Mouse (Mus musculus): ENCODE results near the gene Rimbp2. TPM values are rescaled to one million over a fixed set of nuclear protein-coding genes. Genes with fewer than 3 reads are reported as not detected.
"Not testable (repeated sequence)": the region's sequence is repeated elsewhere in the genome, so short reads cannot be mapped to it uniquely, and the experiment has no call there.

Gene Rimbp2
- polyA plus RNA-seq, 1 experiment from 2014 or later = 3.4 TPM

DNA sequence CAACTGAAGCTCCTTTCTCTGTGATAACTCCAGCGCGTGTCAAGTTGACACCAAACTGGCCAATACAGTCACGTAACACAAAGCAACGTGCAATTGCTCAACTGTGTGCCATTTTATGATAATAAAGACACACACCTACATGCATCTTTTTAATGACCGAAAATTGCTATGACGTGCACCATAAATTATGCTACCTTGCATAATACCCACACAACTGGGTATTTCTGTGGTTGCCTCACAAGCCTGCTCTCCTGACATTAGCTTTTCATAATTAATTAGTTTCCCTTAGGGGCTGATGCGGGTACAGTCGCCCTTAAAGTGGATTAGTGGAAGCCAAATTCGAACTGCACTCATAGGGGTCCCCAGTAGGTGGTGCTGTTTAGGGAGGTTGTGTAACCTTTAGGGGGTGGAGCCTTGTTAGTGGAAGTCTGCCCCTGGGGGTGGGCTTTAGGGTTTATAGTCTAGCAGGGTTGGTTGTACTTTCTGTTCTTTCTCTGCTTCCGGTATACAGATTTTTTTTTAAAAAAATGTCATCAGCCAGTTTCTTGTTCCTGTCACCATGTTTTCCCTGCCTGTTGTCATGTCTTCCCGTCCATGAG is 220.8 kb downstream of the Rimbp2 start:
- H3K4me3 ChIP-seq = no peak overlapping the region
- H3K27ac ChIP-seq (replicated peaks) = no peak overlapping the region
- no peaks in the 10 kb centered on the region for H3K9me3 ChIP-seq
- no peaks in the 10 kb centered on the region for H3K4me1 ChIP-seq
- ATAC-seq (replicated peaks) = no peak
- no peak overlapping the region for H3K4me2 ChIP-seq (replicated peaks)
- WGBS = 70% methylated on average over 11 of the region's 11 CpGs
- no peak overlapping the region for H3K9ac ChIP-seq (replicated peaks)
- H3K36me3 ChIP-seq = no peaks in the 10 kb centered on the region
- H3K27me3 ChIP-seq = no peaks in the 10 kb centered on the region

DNA sequence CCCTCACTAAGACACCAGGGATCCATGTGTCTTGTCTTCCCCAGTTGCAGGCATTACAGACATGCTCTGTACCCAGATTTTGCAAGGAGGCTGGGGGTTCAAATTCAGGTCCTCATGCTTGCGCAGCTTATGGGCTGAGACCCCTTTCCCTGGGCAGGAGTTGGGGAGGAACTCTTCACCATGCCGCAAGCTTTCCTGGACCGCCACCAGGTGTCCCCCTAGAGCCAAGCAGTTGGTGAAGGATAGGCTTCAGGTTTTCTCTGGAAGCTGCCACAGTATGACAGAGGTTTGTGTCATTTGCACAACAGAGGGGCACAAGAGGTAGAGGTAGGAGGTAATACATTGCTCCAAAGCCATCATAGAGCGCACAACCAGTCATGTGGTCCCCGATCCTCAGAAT is 222.7 kb downstream of the Rimbp2 start:
- H3K4me3 ChIP-seq = no peak overlapping the region
- H3K27ac ChIP-seq (replicated peaks) = no peak overlapping the region
- H3K4me2 ChIP-seq (replicated peaks) = no peak overlapping the region
- H3K4me1 ChIP-seq = no peaks in the 10 kb centered on the region
- no peaks in the 10 kb centered on the region for H3K36me3 ChIP-seq
- no peaks in the 10 kb centered on the region for H3K9me3 ChIP-seq
- H3K9ac ChIP-seq (replicated peaks) = no peak overlapping the region
- no peak for ATAC-seq (replicated peaks)
- 40% methylated on average over 5 of the region's 5 CpGs for WGBS
- H3K27me3 ChIP-seq = no peaks in the 10 kb centered on the region

DNA sequence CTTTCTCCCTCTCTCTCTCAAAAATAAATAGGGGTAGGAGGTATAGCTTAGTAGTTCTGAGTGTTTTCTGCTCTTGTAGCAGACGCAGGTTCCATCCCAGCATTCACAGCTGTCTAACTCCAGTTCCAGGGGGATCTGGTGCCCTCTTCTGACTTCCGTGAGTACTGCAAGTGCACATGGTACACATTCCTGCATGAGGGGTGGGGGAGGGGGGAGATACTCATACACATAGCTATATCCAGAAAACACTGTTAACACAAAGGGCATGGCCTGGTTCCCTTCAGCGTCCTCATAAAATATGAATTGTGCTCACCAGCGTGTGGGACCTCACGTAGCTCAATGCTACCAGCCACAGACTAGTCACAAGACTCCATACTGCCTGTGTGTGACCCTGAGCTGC is 223.9 kb downstream of the Rimbp2 start:
- Histone ChIP-seq H3K4me2 (replicated peaks) (no peak overlapping the region), H3K9me3 (no peaks in the 10 kb centered on the region), H3K4me1 (no peaks in the 10 kb centered on the region), H3K9ac (replicated peaks) (no peak overlapping the region), H3K36me3 (no peaks in the 10 kb centered on the region), H3K27ac (replicated peaks) (no peak overlapping the region), H3K27me3 (no peaks in the 10 kb centered on the region), H3K4me3 (no peak overlapping the region)
- ATAC-seq (replicated peaks) = no peak
- 81% methylated on average over 5 of the region's 5 CpGs for WGBS

DNA sequence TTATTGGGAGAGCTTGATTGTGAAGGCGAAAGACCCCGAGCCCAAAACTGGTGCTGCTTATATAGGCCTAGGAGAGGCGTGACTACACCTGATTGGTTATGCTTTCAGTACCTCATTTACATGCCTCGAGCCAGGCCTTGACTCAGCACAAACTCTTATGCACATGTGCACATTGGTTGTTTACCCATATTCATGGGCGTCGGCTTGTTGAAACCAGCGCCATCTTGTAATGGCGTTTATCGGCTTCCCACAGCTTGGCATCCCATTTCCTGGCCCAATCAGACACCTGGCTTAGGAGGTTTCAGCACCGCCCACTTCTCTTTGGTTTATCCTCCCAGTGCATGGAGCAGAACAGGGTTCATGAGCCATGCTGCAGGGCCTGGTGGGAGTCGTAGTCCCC is 232.8 kb downstream of the Rimbp2 start:
- not testable (repeated sequence) for H3K27ac ChIP-seq (replicated peaks); H3K9ac ChIP-seq (replicated peaks); H3K4me1 ChIP-seq; ATAC-seq (replicated peaks); H3K4me2 ChIP-seq (replicated peaks); H3K4me3 ChIP-seq; H3K27me3 ChIP-seq; H3K36me3 ChIP-seq; H3K9me3 ChIP-seq
- 92% methylated on average over 11 of the region's 11 CpGs for WGBS

DNA sequence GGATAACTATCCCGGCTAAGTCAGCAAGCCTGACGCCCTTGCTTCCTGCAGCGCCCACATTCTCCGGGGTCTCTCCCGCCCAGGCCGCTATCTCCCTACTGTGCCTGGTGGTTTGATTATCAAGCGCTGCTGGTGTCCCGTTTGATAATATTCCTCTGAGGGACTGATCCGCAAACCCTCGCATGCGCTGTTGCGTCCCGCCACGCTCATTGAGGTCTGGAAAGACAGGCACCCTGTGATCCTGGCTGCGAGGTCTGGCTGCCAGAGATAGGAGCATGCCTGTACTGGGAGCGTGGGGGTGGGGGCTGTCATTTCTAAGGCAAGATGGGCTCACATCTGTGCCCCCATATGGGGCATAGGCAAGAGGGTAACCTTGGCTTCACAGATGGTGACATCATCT is 238.1 kb downstream of the Rimbp2 start:
- H3K4me3 ChIP-seq = no peak overlapping the region
- H3K9ac ChIP-seq (replicated peaks) = no peak overlapping the region
- H3K27me3 ChIP-seq = no peaks in the 10 kb centered on the region
- WGBS = 78% methylated on average over 16 of the region's 16 CpGs
- no peaks in the 10 kb centered on the region for H3K4me1 ChIP-seq
- H3K9me3 ChIP-seq = no peaks in the 10 kb centered on the region
- H3K4me2 ChIP-seq (replicated peaks) = no peak overlapping the region
- no peak for ATAC-seq (replicated peaks)
- H3K36me3 ChIP-seq = no peaks in the 10 kb centered on the region
- no peak overlapping the region for H3K27ac ChIP-seq (replicated peaks)

DNA sequence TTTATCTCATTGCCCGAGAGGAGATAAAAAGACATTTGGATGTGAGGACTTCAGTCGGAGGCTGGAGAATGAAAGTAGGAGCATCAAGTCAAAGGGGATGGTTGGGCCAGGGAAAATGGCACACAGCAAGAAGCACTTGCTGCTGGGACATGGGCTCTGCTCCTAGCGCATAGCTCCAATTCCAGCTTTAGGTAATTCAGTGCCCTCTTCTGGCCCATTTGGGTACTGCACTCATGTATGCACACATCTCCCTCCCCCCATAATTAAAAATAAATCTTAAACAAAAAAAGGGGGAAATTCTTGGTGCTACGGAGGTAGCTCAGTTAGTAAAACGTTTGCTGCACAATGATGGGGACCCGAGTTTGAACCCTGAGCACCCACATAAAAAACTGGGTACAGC is 241.4 kb downstream of the Rimbp2 start:
- no peaks in the 10 kb centered on the region for H3K4me1 ChIP-seq
- H3K4me2 ChIP-seq (replicated peaks) = no peak overlapping the region
- H3K4me3 ChIP-seq = no peak overlapping the region
- ATAC-seq (replicated peaks) = no peak
- no peak overlapping the region for H3K9ac ChIP-seq (replicated peaks)
- WGBS = 79% methylated on average over 6 of the region's 6 CpGs
- no peak overlapping the region for H3K27ac ChIP-seq (replicated peaks)
- H3K27me3 ChIP-seq = no peaks in the 10 kb centered on the region
- H3K9me3 ChIP-seq = no peaks in the 10 kb centered on the region
- H3K36me3 ChIP-seq = no peaks in the 10 kb centered on the region

DNA sequence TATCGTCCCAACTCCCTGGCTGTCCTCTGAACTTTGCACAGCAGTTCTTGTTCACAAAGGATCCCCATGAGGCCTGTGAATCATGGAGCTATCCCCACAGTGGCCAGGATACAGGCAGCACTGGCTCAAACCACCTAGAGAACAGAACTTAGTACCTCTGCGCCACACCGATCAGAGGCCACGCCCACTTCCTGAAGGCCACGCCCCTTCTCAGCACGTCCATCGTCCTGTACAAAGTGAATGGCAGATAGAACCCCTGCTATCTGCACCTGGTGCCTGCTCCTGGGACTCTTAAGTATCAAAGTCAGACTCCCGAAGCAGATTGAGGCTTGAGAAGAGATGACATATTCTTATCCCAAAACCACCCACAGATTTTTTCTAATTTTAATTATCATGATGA is 242.7 kb downstream of the Rimbp2 start:
- Histone ChIP-seq H3K36me3 (no peaks in the 10 kb centered on the region), H3K9me3 (no peaks in the 10 kb centered on the region), H3K4me1 (no peaks in the 10 kb centered on the region), H3K9ac (replicated peaks) (no peak overlapping the region), H3K4me3 (no peak overlapping the region), H3K4me2 (replicated peaks) (no peak overlapping the region), H3K27ac (replicated peaks) (no peak overlapping the region), H3K27me3 (no peaks in the 10 kb centered on the region)
- no peak for ATAC-seq (replicated peaks)
- 32% methylated on average over 8 of the region's 8 CpGs for WGBS

DNA sequence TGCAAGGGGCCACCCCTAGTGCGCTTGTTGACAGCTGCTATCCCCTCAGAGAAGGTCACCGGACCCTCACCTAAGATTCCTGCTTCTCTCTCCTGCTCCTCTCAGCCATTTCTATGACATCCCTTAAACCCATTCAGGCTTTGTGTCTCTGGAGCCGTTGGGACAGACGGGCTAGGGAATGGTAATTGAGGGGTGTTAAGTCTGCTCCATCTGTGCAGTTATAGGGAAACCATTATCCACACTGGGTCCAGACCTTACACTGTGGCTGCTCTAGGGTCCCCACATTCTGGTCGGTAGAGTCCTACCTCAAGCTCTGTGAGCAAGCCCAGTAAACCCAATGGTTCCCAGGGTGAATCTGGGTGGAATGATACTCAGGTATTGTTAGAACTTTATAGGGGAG is 244.4 kb downstream of the Rimbp2 start:
- 64% methylated on average over 5 of the region's 5 CpGs for WGBS
- 0 out of 2 replicates have a peak, but pooled peaks have one; percentile 58 for ATAC-seq (replicated peaks)
- H3K27me3 ChIP-seq = no peaks in the 10 kb centered on the region
- no peak overlapping the region for H3K4me3 ChIP-seq
- H3K9me3 ChIP-seq = no peaks in the 10 kb centered on the region
- no peaks in the 10 kb centered on the region for H3K36me3 ChIP-seq
- H3K4me2 ChIP-seq (replicated peaks) = no peak overlapping the region
- H3K27ac ChIP-seq (replicated peaks) = no peak overlapping the region
- no peak overlapping the region for H3K9ac ChIP-seq (replicated peaks)
- peaks cover 3% of the 10 kb centered on the region; the same call in 1 of the 2 replicates for H3K4me1 ChIP-seq

Other genes with a start within 250 kb of the Rimbp2 start
- gene Stx2, start 55.1 kb upstream of the Rimbp2 start, polyA plus RNA-seq (2015; fragmentation: Nextera tagmentation; extraction: Ambion mirVana) = 15.3 and 21.3 TPM in 2 replicates
- gene Ran, start 66.6 kb upstream of the Rimbp2 start, polyA plus RNA-seq (2015; fragmentation: Nextera tagmentation; extraction: Ambion mirVana) = 487 and 494 TPM in 2 replicates
- 0.09 and 0.20 TPM in 2 replicates for gene Adgrd1, start 143.3 kb upstream of the Rimbp2 start, polyA plus RNA-seq (2015; fragmentation: Nextera tagmentation; extraction: Ambion mirVana)